Mouse (Mus musculus): Measurements from ENCODE around the gene Fmnl1. TPM values are rescaled to one million over a fixed set of nuclear protein-coding genes. Genes with fewer than 3 reads are reported as not detected.
"Not testable (repeated sequence)": the region's sequence is repeated elsewhere in the genome, so short reads cannot be mapped to it uniquely, and the experiment has no call there.

Fmnl1 gene
- total RNA-seq, 2 experiments from 2014 or later = 8.6 to 70.7 TPM

DNA sequence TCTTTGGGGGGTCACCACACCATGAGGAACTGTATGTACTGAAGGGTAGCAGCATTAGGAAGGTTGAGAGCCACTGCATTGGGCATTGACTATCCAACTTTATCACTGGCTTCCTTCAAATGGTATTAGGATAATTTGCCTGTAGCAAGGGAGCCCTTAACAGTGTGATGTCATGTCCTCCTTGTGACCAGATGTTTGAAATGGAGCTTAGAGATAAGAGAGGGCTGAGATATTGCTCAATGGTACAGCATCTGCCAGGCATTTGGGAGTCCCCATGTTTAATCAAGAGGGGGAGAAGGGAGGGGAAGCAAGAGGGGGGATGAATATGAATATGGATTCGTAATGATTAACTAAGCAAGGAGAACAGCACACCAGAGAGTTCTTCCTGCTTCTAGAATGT is 44.4 kb downstream of the Fmnl1 start:
- no peak for ATAC-seq (replicated peaks; ENCODE audit: low FRiP score, poor library complexity, severe bottlenecking)

DNA sequence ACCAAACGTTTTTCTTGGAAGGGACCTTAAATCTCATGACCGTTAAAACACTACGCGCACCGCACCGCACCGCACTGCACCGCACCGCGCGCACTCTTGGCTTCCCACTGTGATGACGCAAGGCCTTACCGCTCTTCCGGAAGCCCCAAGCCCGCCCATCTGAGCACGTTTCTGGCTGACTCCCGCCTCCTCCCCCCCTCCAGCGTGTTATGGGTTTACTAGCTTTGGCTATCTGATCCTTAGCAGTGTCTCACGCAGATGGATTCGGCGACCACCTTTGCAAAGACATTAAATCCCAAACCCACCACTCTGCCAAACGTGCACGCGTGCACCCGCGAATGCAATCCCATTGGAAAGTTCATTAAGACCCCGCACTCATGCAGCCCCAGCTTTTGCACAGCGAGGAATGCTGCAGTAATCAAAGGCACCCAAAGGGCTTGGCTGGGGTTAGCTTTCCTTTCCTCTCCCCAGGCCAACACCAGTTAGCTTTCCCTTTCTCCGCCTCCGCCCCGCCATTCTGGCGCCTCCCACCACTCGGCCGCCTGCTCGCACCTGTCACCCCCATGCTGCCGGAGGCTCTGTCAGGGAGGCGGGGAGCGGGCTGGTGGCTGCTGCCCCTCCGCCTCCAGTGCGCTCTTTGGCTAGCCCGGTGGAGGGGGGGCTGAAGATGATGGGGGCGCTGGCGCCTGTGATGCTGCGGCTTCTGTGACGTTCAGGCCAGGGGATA is 47.0 kb downstream of the Fmnl1 start, which contains the start of gene Spata32:
Gene Spata32 (minus strand): TSS at position 643 of the 727 bp plus-strand sequence.
- no peak for ATAC-seq (replicated peaks; ENCODE audit: low FRiP score, poor library complexity, severe bottlenecking)

DNA sequence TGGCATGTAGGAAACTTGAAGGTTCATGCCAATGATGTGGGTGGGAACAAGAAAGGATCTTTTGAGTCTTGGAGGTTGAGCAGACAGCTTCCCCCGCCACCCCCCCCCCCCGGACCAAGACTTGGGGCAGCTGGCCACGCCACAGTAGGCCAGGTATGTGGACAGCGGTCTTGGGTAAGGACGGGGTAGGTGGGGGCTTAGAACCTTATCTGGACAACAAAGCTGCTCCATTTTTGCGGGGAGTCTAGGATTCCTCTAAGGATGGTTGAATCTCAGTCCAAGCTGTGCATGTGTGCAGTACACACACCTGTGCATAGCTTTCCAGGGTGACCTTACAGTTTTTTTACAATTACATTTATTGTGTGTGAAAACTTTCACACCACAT is 47.6 kb downstream of the Fmnl1 start:
- ATAC-seq (replicated peaks; ENCODE audit: low FRiP score, poor library complexity, severe bottlenecking) = no peak

DNA sequence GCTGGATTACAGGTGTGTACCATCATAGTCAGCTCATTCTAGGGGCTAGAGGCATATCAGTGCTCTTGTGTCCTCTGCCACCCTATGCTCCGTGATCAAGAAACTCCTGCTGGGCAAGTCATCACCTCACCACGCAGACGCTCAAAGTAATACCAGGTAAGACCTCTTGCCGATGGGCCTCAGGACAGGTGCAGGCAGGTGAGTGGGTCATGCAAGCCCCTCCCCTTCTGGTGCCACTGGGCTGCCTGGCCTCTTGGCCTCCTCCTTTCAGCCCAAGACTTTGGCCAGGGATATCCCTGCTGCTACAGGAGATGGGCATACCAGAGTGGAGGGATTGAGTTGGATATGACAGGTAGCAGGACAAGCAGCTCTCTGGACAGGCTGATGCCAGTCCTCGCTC is 48.4 kb downstream of the Fmnl1 start:
- no peak for ATAC-seq (replicated peaks; ENCODE audit: low FRiP score, poor library complexity, severe bottlenecking)

DNA sequence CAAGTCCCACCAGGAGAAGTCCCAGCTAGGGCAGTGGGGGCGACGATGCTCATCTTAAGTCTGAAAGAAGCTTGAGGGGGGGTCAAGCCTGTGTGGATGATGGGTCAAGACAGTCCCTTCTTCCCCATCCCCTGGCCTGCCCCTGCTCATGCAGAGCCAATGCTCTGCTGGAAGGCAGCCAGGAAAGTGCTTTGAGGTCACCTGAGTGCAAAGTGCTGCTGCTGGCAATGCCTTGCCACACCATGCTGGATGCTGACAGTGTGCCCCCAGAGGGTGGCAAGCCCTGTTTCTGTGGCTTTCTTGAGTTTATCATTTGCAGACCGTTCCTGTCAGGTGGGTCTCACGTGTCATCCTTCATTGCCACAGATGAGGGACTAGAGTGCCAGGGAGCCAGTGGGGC is 49.1 kb downstream of the Fmnl1 start:
- no peak for ATAC-seq (replicated peaks; ENCODE audit: low FRiP score, poor library complexity, severe bottlenecking)

DNA sequence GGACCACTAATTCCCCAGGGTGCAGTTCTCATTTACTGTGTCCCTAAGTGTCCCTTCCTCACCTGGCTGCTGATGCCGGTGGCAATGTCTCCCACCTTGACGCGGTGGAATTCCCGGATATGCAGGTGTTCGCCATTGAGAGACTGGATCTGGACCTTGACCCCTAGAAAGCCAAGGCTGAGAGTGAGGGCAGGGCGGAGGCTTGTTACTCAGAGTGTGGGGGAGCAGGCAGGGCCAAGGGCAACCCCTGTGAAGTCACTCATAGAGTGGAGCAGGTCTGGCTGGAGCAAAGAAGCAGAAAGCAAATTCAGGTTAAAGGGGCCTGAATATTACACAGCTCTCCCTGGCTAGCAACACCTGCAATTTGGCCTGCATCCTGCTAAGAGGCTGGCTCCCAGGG is 50.5 kb downstream of the Fmnl1 start:
- ATAC-seq (replicated peaks; ENCODE audit: low FRiP score, poor library complexity, severe bottlenecking) = no peak

DNA sequence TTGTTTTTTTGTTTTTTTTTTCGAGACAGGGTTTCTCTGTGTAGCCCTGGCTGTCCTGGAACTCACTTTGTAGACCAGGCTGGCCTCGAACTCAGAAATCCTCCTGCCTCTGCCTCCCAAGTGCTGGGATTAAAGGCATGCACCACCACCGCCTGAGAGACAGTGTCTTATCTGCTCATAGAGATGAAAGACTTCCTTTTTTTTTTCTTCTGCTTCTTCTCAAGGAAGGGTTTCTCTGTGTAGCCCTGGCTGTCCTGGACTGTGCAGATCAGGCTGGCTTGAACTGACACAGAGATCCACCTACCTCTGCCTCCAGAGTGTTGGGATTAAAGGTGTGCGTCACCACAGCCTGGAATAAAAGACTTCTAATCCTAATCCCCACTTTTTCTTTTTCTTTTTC is 51.8 kb downstream of the Fmnl1 start:
- not testable (repeated sequence) for ATAC-seq (replicated peaks; ENCODE audit: low FRiP score, poor library complexity, severe bottlenecking)

DNA sequence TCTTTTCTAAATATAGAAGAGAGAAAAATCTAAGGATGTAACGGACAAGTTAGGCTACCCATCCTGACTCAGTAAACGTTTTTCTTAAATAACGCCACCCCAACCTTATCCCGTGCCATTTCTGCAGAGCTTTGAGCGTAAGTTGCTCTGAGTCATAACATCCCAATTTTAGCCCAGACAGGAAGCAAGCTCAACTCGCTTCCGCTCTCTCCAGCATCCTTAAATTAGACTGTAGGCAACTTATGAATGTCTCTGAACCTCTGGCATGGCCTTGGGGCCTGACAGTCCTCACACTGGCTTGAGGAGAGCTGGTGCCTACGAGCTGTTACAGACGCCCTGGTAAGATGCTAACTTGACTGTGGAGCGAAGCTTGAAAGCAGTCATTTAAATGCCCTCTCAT is 52.5 kb downstream of the Fmnl1 start:
- ATAC-seq (replicated peaks; ENCODE audit: low FRiP score, poor library complexity, severe bottlenecking) = no peak

DNA sequence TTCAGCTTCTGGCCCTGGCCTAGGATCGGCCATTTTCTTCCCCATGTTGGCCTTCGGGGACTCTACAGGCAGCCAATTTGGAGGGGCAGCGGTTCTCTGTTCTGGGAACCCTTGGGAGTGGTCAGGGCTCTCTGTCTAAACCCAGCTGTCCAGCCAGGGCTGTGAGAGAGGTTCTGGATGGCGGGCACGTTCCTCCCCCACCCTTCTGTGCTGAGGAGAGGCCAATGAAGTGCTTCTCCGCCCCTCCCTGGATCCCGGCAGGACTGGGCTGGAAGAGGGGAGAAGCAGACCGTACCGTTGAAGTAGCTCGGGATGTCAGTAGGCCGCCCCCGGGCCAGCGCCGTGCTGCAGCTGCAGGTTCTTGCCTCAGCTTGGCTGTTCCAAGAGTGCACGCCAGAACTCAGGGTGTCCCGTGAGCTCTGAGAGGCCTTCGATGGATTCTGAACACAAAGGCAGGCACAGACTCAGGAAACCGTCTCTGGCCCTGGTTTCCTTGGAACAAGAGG is 53.1 kb downstream of the Fmnl1 start:
- no peak for ATAC-seq (replicated peaks; ENCODE audit: low FRiP score, poor library complexity, severe bottlenecking)

DNA sequence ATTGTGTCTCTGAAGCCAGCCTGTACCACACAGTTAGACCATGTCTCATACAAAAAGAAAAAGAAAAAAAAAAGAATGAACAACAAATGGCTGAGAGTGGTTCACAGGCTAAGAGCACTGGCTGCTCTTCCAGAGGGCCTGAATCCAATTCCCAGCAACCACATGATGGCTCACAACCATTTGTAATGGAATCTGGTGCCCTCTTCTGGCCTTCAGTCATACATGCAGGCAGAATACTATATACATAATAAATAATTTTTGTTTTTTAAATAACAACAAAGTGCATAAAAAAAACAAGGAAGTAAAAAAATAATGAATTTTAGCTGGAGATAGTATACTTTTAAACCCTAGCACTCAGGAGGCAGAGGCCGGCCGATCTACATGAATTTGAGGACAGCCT is 58.7 kb downstream of the Fmnl1 start:
- ATAC-seq (replicated peaks; ENCODE audit: low FRiP score, poor library complexity, severe bottlenecking) = no peak

DNA sequence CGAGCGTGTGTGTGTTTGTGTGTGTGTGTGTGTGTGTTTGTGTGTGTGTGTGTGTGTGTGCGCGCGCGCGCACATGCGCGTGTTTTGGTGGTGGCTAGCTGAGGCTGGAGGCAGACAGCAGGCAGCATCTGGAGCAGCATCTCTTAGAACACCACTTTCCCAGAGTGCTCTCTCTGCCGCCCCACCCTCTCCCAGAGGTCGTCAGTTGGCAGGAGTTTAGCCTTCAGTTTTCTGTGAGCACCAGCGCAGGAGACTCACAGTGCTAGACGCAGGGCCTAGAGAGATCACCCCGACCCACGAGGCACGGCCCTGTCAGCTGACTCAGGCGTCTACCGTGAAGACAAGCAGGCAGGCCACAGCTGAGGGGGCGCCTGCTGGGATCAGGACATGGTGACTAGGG is 59.7 kb downstream of the Fmnl1 start:
- no peak for ATAC-seq (replicated peaks; ENCODE audit: low FRiP score, poor library complexity, severe bottlenecking)

DNA sequence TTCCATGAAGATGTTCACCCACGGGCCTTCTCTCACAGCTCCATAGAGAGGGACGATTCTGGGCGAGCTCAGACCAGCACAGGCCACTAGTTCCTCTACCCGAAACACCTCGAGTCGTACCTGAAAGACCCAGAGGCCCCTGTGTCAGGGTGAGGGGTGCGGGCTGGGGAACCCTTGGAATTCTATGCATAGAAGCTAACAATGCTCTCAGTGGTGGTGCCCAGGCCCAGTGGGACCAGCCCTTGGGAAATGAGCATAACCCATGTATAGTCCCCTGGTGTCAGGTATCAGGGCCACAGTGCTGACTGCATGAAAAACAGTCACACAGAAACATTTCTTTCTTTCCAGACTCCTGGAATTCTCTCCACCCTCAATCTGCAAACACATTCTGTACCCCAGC is 60.5 kb downstream of the Fmnl1 start:
- no peak for ATAC-seq (replicated peaks; ENCODE audit: low FRiP score, poor library complexity, severe bottlenecking)

DNA sequence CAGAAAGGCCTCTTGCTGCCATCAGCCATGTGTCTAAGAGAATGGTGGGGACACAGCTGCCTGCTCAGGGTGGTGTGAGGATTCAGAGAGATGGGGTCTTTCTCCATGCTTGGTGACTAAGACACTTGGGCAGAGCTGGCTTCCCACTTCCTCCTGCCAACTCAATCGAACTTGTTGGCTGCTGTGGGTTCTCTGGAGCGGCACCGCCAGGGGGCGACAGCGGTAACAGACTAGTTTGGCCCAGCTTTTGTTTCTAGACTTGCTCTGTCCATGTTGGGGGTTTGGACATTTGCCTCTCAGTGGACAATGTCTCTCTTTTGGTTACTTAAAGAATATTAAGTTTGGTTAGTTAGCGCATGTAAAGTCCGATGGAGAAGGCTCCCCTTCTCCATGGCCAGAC is 62.1 kb downstream of the Fmnl1 start:
- 0 out of 2 replicates have a peak, but pooled peaks have one; percentile 45 for ATAC-seq (replicated peaks; ENCODE audit: low FRiP score, poor library complexity, severe bottlenecking)

DNA sequence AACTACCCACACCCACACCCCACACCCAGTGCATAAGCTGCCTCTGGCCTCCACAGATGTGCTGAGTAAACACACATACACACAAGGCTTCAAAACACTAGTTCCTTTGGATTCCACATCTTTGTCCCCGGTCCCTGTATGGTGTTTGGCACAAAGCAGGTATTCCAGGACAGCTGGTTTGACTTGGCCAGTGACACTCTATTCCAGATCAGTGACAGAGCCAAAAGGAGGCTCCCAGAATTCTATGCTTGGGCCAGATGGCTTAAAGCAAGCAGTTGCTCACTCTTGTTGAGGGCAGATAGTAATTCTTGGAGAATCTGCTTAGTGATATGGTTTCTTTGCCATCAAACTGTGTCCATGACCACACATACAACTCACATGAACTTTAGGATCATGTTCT is 63.5 kb downstream of the Fmnl1 start:
- ATAC-seq (replicated peaks; ENCODE audit: low FRiP score, poor library complexity, severe bottlenecking) = no peak

DNA sequence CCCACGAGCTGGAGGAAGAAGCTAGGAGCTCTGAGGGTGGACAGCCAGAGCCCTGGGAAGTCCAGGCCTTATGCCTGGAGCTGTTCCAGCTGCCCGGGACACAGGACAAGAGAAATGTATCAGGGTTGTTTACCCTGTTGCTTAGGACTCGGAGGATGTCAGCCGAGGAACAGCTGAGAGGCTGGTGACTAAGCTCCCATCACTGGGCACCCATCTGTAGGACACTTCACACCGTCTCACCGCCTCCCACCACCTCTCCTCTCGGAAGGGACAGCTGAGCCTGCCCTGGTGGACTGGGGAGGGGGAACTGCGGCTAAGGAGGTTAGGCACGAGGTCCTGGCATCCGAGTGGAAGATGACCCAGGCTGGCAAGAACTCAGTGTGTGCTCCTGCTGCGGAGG is 64.8 kb downstream of the Fmnl1 start:
- no peak for ATAC-seq (replicated peaks; ENCODE audit: low FRiP score, poor library complexity, severe bottlenecking)

DNA sequence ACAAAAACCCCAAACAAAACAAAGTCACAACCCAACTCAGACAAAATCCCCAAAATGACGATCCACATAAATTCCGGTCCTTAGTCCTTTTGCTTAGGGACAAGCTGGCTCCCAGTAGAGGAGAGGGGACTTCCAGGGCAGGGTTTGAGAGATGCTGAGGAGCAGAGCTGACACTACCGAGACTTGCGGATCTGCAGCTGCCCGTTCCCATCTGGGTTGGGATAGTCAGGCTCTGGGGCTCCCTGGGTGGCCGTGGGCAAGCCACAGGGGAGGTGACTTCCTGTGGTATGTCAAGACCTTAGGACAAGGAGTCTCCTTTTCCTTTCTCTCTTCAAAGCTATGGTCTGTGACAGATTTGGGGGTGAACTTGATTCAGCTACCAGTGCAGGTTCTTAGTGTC is 65.5 kb downstream of the Fmnl1 start:
- no peak for ATAC-seq (replicated peaks; ENCODE audit: low FRiP score, poor library complexity, severe bottlenecking)

DNA sequence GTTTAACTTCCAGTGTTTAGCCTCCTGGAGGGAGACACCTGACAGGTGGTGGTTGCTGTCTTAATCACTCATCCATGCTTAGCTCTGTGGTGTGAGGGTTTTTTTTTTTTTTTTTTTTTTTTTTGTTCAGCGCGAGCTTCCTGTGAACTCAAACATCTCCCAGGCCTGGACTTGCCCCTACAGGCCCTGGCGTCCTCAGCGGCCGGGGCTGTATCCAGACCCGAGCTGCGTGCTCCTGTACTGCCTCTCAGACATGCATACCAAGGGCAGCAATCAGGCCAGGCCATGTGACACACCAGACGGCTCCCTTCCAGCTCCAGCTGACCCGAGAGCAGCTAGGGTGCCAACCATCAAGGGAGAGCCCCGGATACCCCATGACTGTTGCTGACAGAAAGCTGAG is 66.0 kb downstream of the Fmnl1 start:
- no peak for ATAC-seq (replicated peaks; ENCODE audit: low FRiP score, poor library complexity, severe bottlenecking)

DNA sequence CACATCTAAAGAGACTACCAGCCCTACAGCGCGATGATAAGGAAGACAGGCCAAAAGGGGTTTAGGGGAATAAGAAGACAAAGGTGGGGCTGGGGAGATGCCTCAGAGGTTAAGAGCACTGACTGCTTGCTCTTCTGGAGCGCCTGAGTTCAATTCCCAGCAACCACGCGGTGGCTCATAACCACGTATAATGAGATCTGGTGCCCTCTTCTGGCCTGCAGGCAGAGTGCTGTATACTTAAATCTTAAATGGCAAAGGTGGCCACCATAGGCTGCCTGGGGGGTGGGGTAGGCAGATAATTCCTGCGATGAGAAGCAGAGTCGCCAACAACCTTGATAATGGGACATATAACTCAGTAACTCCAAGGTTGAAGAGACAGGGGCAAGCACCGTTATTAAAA is 66.8 kb downstream of the Fmnl1 start:
- no peak for ATAC-seq (replicated peaks; ENCODE audit: low FRiP score, poor library complexity, severe bottlenecking)

DNA sequence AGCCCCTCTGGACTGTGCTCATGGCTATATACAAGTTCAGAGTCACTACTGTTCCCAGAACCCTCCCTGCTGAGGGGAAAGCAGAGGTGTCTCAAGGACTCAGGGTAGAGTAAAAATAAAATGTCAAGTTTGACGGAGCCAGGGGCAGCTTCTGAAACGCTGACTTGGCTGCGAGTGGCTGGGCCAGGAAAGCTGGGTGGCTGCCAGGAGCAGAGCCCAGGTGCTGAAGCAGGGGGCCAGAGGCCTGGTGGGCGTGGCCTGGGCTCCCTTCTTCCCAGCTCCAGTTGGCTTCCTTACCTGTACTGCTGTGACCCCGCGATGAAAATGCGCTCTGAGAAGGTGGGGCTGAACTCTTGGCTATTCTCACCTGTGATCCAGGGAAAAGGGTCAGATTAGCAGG is 69.8 kb downstream of the Fmnl1 start:
- ATAC-seq (replicated peaks; ENCODE audit: low FRiP score, poor library complexity, severe bottlenecking) = no peak

DNA sequence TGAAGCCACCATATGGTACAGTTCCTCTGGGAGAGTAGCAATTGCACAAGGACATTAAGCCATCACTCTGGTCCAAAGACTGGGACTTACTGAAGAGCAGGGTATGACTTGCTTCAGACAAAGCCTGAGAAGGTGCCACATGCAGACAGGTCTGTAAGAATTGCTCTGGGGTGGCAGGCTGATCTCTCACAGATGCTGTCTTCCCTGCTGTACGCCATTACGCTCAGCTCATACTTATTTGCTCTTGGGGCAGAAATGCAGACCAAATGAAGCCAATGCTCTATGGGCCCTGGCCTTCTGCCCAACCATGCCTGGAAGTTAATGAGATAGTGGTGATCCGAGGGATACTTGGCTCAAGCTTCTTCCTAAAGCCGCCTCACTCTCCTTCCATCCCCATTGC is 73.9 kb downstream of the Fmnl1 start:
- no peak for ATAC-seq (replicated peaks; ENCODE audit: low FRiP score, poor library complexity, severe bottlenecking)

DNA sequence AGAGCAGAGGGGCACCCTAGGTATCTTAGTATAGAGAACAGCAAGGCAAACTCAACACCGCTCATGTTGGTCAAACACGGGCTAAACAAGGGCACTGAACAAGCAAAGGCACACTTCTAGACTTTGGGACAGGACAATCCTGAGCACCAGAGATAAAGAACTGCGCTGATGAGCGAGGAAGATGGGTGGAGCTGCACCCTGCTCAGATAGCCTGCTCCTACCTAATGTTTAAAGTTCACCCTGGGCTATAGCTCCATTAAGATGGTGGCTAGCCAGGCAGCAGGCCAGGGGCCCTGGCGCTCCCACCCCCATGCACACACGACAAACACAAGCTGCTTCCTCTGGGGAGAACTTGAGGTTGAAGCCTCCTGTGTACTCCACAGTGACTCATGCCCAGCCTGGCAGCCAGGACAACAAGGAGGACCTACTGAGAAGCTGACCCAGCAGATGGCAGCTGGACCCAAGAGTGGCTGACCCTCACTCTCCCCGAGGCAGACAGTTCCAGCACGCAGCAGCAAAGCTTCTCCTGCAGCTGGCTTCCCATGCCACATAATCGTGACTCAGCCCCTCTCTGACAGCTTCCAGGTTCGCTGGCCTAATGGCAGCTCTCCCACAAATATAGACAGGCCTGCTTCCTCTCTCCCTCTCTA is 75.3 kb downstream of the Fmnl1 start:
- ATAC-seq (replicated peaks; ENCODE audit: low FRiP score, poor library complexity, severe bottlenecking) = 0 out of 2 replicates have a peak, but pooled peaks have one; percentile 26
